Mouse (Mus musculus): Measurements from ENCODE around the gene 4930548H24Rik. TPM values are rescaled to one million over a fixed set of nuclear protein-coding genes. Genes with fewer than 3 reads are reported as not detected.
"Not testable (repeated sequence)": the region's sequence is repeated elsewhere in the genome, so short reads cannot be mapped to it uniquely, and the experiment has no call there.

4930548H24Rik gene
- polyA plus RNA-seq, 1 experiment from 2014 or later, result not detected

DNA sequence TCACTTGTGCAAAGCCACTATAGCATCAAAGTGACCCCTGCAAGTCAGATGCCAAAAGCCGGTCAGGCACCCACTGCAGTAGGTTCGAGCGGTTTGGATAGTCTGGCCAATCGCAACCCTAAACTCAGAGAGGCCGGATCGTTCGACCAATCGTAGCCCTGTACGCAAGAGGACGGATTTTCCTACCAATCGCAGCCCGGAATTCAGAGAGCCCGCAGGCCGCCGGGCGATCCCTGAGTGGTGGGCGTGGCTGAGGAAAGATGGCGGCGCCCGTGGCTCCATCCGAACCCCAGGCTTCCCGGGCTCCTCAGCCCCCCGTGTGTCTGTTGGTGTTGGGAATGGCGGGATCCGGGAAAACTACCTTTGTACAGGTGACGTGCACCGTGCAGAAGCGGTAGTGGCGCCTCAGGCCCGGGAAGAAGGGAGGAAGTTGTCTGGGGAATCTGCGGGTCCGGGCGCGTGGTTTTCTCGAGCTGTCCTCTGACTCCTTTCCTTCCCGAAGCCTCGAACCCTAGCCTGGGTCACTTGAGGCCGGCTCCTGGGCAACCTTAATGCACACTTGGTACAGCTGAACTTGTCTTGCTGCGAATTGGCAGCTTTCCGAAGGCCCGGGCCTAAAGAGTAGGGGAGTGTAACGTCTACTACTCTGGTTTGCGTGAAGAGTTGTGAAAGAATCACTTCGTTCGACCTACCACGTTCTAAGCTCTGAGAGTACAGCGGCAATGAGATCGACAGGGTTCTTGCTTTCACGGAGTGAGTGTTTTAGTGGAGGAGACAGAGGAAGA lies 9.2 kb downstream of the 4930548H24Rik start, which contains the start of gene Gpn1:
TSS of gene Gpn1 (plus strand) at position 229 of the 785 bp plus-strand sequence.
- DNase-seq, result peak; percentile 90
- Histone ChIP-seq H3K4me1 (ENCODE audit: insufficient read depth) (peaks cover 8% of the 10 kb centered on the region), H3K27me3 (ENCODE audit: insufficient read depth, low read length) (no peaks in the 10 kb centered on the region), H3K9ac (replicated peaks) (peak within 1 kb of the TSS; percentile 58), H3K27ac (ENCODE audit: low read depth) (no peak within 1 kb of the TSS), H3K36me3 (replicated peaks; ENCODE audit: insufficient read depth, low read length) (peaks cover 10% of the 10 kb centered on the region), H3K4me2 (ENCODE audit: low read depth, low read length) (peak within 1 kb of the TSS; percentile 79), H3K4me3 (ENCODE audit: low read depth, low read length) (peak within 1 kb of the TSS; percentile 68), H3K9me3 (ENCODE audit: low read length) (no peaks in the 10 kb centered on the region)
- peak; percentile 100 for ATAC-seq
- no peak for TF ChIP-seq CTCF (IDR thresholded peaks at IDR 0.05; ENCODE audit: low read depth)
- TF ChIP-seq EP300 (IDR thresholded peaks at IDR 0.05; ENCODE audit: low read depth), result no peak
- WGBS (ENCODE audit: insufficient replicate concordance), result under 1% methylated on average over 49 of the region's 49 CpGs

DNA sequence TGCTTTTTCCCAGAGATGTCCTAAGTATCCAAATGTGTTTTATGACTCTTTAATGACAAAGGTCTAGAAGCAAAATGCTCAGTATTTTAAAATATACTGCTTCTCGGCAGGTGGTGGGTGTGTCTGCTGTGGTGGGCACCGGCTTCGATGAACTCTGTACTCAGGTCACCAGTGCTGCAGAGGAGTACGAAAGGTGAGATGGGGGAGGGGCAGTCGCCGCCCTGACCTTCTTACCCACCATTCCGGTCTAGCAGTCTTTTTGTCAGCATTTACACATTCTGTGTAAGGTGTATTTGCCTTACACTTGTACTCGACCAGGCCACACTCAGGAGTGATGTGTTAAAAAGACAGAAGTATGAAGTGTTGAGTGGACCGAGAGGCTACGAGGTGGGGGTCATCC lies 19.3 kb downstream of the 4930548H24Rik start:
- ATAC-seq, result no peak
- H3K9me3 ChIP-seq (ENCODE audit: low read length), result no peaks in the 10 kb centered on the region
- peaks cover 43% of the 10 kb centered on the region for H3K36me3 ChIP-seq (replicated peaks; ENCODE audit: insufficient read depth, low read length)
- no peak overlapping the region for H3K4me2 ChIP-seq (ENCODE audit: low read depth, low read length)
- 85% methylated on average over 10 of the region's 10 CpGs for WGBS (ENCODE audit: insufficient replicate concordance)
- no peak overlapping the region for H3K9ac ChIP-seq (replicated peaks)
- TF ChIP-seq EP300 (IDR thresholded peaks at IDR 0.05; ENCODE audit: low read depth) (no peak), CTCF (IDR thresholded peaks at IDR 0.05; ENCODE audit: low read depth) (no peak)
- H3K4me3 ChIP-seq (ENCODE audit: low read depth, low read length), result no peak overlapping the region
- no peaks in the 10 kb centered on the region for H3K27me3 ChIP-seq (ENCODE audit: insufficient read depth, low read length)
- no peak overlapping the region for H3K27ac ChIP-seq (ENCODE audit: low read depth)
- no peak for DNase-seq
- H3K4me1 ChIP-seq (ENCODE audit: insufficient read depth), result no peaks in the 10 kb centered on the region

DNA sequence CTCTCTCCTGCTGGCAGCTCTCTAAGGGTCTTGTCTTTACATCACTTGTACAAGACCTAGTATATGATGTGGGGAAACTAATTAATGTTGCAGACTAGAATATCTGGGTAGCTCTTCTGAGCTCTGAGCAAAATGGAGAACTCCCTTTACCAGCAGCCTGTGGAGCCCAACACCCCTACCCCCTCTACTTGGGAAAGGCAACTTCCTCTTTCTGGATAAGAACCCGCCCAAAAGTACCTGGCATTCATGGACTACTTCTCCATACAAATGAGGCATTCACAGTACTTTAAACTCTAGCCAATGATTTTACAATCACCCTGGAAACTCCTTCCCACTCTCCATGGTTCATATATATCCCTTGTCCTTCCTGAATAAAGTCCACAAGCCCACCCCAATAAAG lies 26.9 kb downstream of the 4930548H24Rik start:
- 37% methylated on average over 1 of the region's 1 CpGs for WGBS (ENCODE audit: insufficient replicate concordance)
- DNase-seq, result no peak

DNA sequence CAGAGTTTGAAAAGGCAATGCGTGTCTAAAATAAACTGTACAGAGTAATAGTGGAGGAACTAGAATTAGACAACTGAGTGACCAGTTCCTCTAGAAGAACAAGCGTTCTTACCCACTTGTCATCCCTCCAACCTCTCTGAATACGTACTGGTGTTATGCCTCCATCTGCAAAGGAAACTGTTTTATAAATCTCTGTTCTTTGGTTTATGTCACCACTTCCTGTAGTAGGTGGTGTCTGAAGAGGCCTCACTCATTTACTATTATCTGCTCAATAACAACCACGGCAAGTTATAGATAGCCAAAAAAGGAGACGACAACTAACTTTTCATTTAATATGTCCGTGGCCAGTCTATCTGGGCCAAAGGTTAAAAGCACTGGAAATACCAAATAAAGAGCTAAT lies 35.0 kb downstream of the 4930548H24Rik start:
- Histone ChIP-seq H3K36me3 (replicated peaks; ENCODE audit: insufficient read depth, low read length) (peaks cover 45% of the 10 kb centered on the region), H3K4me3 (ENCODE audit: low read depth, low read length) (no peak overlapping the region), H3K9ac (replicated peaks) (no peak overlapping the region), H3K27ac (ENCODE audit: low read depth) (no peak overlapping the region), H3K9me3 (ENCODE audit: low read length) (no peaks in the 10 kb centered on the region), H3K27me3 (ENCODE audit: insufficient read depth, low read length) (no peaks in the 10 kb centered on the region), H3K4me2 (ENCODE audit: low read depth, low read length) (no peak overlapping the region), H3K4me1 (ENCODE audit: insufficient read depth) (peaks cover 2% of the 10 kb centered on the region)
- no peak for ATAC-seq
- WGBS (ENCODE audit: insufficient replicate concordance), result 78% methylated on average over 6 of the region's 6 CpGs
- TF ChIP-seq EP300 (IDR thresholded peaks at IDR 0.05; ENCODE audit: low read depth) (no peak), CTCF (IDR thresholded peaks at IDR 0.05; ENCODE audit: low read depth) (no peak)
- no peak for DNase-seq

More for the DNA sequence above, 26.9 kb downstream of the 4930548H24Rik start:
- Histone ChIP-seq H3K9me3 (ENCODE audit: low read length) (no peaks in the 10 kb centered on the region), H3K27ac (ENCODE audit: low read depth) (0 out of 2 replicates have a peak overlapping the region, but pooled peaks have one; percentile 16), H3K9ac (replicated peaks) (no peak overlapping the region), H3K4me1 (ENCODE audit: insufficient read depth) (no peaks in the 10 kb centered on the region), H3K4me2 (ENCODE audit: low read depth, low read length) (no peak overlapping the region), H3K4me3 (ENCODE audit: low read depth, low read length) (no peak overlapping the region), H3K27me3 (ENCODE audit: insufficient read depth, low read length) (no peaks in the 10 kb centered on the region), H3K36me3 (replicated peaks; ENCODE audit: insufficient read depth, low read length) (peaks cover 51% of the 10 kb centered on the region)
- no peak for ATAC-seq
- TF ChIP-seq EP300 (IDR thresholded peaks at IDR 0.05; ENCODE audit: low read depth) (no peak), CTCF (IDR thresholded peaks at IDR 0.05; ENCODE audit: low read depth) (no peak)

DNA sequence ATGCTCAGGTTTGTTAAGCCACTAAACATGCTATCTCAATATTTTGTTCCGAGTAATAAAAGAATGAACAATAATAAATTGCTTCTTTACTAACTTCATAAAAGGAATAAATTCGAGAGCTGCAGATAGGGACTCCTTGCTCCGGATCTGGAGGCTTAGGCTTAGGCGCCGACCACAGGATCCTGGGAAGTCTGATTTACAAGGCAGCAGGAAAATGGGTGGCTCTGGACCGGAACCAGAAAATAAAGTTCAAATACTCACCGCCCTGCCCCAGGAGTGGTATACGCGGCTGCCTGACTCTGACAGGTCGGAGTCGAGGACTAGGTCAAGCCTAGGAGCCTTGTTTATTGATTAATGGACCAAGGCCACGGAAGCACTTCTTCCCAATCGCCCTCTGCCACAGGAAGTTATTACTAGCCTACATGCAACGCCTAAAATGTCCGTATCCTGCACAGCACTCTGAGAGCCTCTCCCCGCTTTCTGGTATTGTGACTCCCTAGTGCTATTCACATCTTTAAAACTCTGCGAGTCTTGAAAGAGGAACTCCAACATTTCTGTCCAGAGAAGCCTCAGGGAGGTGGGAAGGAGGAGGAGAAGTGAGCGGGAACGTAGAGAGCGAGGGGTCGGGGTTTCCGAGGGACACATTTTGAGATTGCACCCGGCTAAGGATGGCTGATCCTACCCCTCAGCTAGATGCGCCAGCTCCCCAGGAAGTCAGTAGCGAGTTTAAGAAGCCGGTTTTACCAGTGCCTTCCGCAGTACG lies 41.0 kb downstream of the 4930548H24Rik start, which contains the start of gene Slc4a1ap:
TSS of gene Slc4a1ap (plus strand) at position 642 of the 763 bp plus-strand sequence.
- TF ChIP-seq EP300 (IDR thresholded peaks at IDR 0.05; ENCODE audit: low read depth), result peak; percentile 59
- no peak for TF ChIP-seq CTCF (IDR thresholded peaks at IDR 0.05; ENCODE audit: low read depth)
- Histone ChIP-seq H3K4me1 (ENCODE audit: insufficient read depth) (peaks cover 18% of the 10 kb centered on the region), H3K9ac (replicated peaks) (peak within 1 kb of the TSS; percentile 95), H3K4me2 (ENCODE audit: low read depth, low read length) (peak within 1 kb of the TSS; percentile 98), H3K27me3 (ENCODE audit: insufficient read depth, low read length) (no peaks in the 10 kb centered on the region), H3K4me3 (ENCODE audit: low read depth, low read length) (peak within 1 kb of the TSS; percentile 100), H3K27ac (ENCODE audit: low read depth) (peak within 1 kb of the TSS; percentile 91), H3K36me3 (replicated peaks; ENCODE audit: insufficient read depth, low read length) (peaks cover 26% of the 10 kb centered on the region), H3K9me3 (ENCODE audit: low read length) (no peaks in the 10 kb centered on the region)
- peak; percentile 81 for DNase-seq
- under 1% methylated on average over 28 of the region's 28 CpGs for WGBS (ENCODE audit: insufficient replicate concordance)
- ATAC-seq, result peak; percentile 93

DNA sequence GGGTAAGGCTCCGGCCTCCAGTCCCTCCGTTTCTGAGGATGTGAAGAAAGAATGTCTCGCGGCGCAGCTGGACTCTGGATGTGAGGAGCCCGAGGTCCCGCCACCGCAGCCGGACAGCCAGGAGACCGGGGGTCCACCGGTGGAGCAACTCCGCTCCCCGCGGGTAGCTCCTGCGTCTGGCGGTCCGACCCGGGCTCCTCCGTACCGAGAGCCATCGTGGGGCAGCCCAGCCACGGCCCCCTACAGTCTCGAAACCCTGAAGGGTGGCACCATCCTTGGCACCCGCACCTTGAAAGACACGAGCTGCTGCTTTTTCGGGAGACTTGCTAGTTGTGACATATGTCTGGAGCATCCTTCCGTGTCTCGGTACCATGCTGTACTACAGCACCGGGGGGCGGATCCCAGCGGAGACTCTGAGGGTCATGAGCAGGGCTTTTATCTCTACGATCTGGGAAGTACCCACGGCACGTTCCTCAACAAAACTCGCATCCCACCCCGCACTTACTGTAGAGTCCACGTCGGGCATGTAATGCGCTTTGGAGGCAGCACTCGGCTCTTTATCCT lies 41.7 kb downstream of the 4930548H24Rik start:
- DNase-seq (no peak), ATAC-seq (peak; percentile 24)
- Histone ChIP-seq H3K4me2 (ENCODE audit: low read depth, low read length) (peak overlapping the region; percentile 98), H3K27ac (ENCODE audit: low read depth) (peak overlapping the region; percentile 91), H3K27me3 (ENCODE audit: insufficient read depth, low read length) (no peaks in the 10 kb centered on the region), H3K4me3 (ENCODE audit: low read depth, low read length) (peak overlapping the region; percentile 100), H3K36me3 (replicated peaks; ENCODE audit: insufficient read depth, low read length) (peaks cover 32% of the 10 kb centered on the region), H3K9ac (replicated peaks) (peak overlapping the region; percentile 95), H3K9me3 (ENCODE audit: low read length) (no peaks in the 10 kb centered on the region), H3K4me1 (ENCODE audit: insufficient read depth) (peaks cover 18% of the 10 kb centered on the region)
- TF ChIP-seq EP300 (IDR thresholded peaks at IDR 0.05; ENCODE audit: low read depth), result no peak
- 2% methylated on average over 39 of the region's 40 CpGs for WGBS (ENCODE audit: insufficient replicate concordance)

DNA sequence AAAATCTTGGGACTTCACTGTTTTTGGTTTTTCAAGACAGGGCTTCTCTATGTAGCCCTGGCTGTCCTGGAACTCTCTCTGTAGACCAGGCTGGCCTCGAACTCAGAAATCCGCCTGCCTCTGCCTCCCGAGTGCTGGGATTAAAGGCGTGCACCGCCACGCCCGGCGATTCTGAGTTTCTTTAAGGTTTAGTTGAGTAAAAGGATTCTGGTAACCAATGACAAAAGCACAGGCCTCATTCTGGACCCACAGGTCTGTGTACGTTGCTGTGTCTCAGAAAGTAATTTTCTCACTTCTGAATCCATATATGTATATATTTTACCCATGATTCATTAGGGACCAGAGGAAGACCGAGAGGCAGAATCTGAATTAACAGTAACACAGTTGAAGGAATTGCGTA lies 42.2 kb downstream of the 4930548H24Rik start, which contains the start of gene Supt7l:
TSS of gene Supt7l (minus strand) at position 101 of the 400 bp plus-strand sequence.
- DNase-seq; ATAC-seq; H3K27me3 ChIP-seq (ENCODE audit: insufficient read depth, low read length); H3K9me3 ChIP-seq (ENCODE audit: low read length): not testable (repeated sequence)
- 75% methylated on average over 11 of the region's 11 CpGs for WGBS (ENCODE audit: insufficient replicate concordance)
- Histone ChIP-seq H3K4me2 (ENCODE audit: low read depth, low read length) (peak within 1 kb of the TSS; percentile 98), H3K4me1 (ENCODE audit: insufficient read depth) (peaks cover 18% of the 10 kb centered on the region), H3K4me3 (ENCODE audit: low read depth, low read length) (peak within 1 kb of the TSS; percentile 100), H3K36me3 (replicated peaks; ENCODE audit: insufficient read depth, low read length) (peaks cover 34% of the 10 kb centered on the region), H3K9ac (replicated peaks) (peak within 1 kb of the TSS; percentile 95), H3K27ac (ENCODE audit: low read depth) (peak within 1 kb of the TSS; percentile 91)
